Mouse (Mus musculus) limb, embryonic 14.5 days (tissue): ENCODE measurements around the gene Gm28557. TPM values are rescaled to one million over a fixed set of nuclear protein-coding genes. Genes with fewer than 3 reads are reported as not detected.

Source experiments
- ATAC-seq: fragments of 200-750 bp; cut with Nextera tagmentation; 2 replicates; pipeline ENCODE4 v1.8.0; 2017; ENCODE audit warnings: low read depth, moderate number of reproducible peaks, moderate TSS enrichment; ENCODE audit not compliant: low FRiP score
- DNase-seq: peaks from one replicate; pipeline ENCODE4 v3.0.0-alpha.2; 2015; ENCODE audit warnings: low spot score
- H3K27ac ChIP-seq: fragments of 300-500 bp; sonication (generic); replicated peaks from 2 replicates; pipeline ENCODE4 v1.5.1; 2014; ENCODE audit warnings: low read depth, mild to moderate bottlenecking, low read length, moderate library complexity, mixed read lengths
- H3K27me3 ChIP-seq: fragments of 300-500 bp; sonication (generic); 2 replicates; pipeline ENCODE4 v1.6.1; 2014; ENCODE audit warnings: low read length, mixed read lengths; ENCODE audit not compliant: control insufficient read depth, insufficient read depth
- H3K36me3 ChIP-seq: fragments of 300-500 bp; sonication (generic); 2 replicates; pipeline ENCODE4 v1.6.1; 2014; ENCODE audit warnings: mild to moderate bottlenecking, low read length, moderate library complexity, mixed read lengths; ENCODE audit not compliant: control insufficient read depth, insufficient read depth
- H3K4me1 ChIP-seq: fragments of 300-500 bp; sonication (generic); 2 replicates; pipeline ENCODE4 v1.6.1; 2014; ENCODE audit warnings: antibody characterized with exemption, low read length, mixed read lengths; ENCODE audit not compliant: control insufficient read depth, insufficient read depth
- H3K4me2 ChIP-seq: fragments of 300-500 bp; sonication (generic); replicated peaks from 2 replicates; pipeline ENCODE4 v1.6.1; 2014; ENCODE audit warnings: low read depth, mild to moderate bottlenecking, low read length, moderate library complexity; ENCODE audit not compliant: severe bottlenecking
- H3K4me3 ChIP-seq: fragments of 300-500 bp; sonication (generic); replicated peaks from 2 replicates; pipeline ENCODE4 v1.5.1; 2014; ENCODE audit warnings: low read length
- H3K9ac ChIP-seq: fragments of 300-500 bp; sonication (generic); 2 replicates; pipeline ENCODE4 v1.6.1; 2014; ENCODE audit warnings: mild to moderate bottlenecking, low read depth, low read length, moderate library complexity; ENCODE audit not compliant: severe bottlenecking
- H3K9me3 ChIP-seq: fragments of 300-500 bp; sonication (generic); 2 replicates; pipeline ENCODE4 v1.6.1; 2016; ENCODE audit warnings: low read length; ENCODE audit not compliant: control insufficient read depth
- POLR2A ChIP-seq: fragments of 200-500 bp; IDR thresholded peaks from 2 replicates; pipeline ENCODE4 v1.8.0; 2012; ENCODE audit warnings: inconsistent platforms, mild to moderate bottlenecking, moderate library complexity, borderline replicate concordance; ENCODE audit not compliant: insufficient read depth, insufficient read length; ENCODE audit errors: extremely low read depth
- WGBS: fragments of 180-500 bp; shearing (Covaris S2); extraction: QIAGEN DNeasy Blood & Tissue Kit; methylation state at CpG from one replicate; pipeline ENCODE4 v1.1.7; 2014; 5-methylcytosine and 5-hydroxymethylcytosine counted together
- polyA plus RNA-seq, 2 experiments: library from polyadenylated mRNA; depleted of rRNA in 1 of 2; stranded (reverse) in 1 of 2; unstranded in 1 of 2; fragments of >200 nt; fragmentation: Nextera tagmentation in 1 of 2; extraction: Ambion mirVana in 1 of 2; gene quantifications; 2 replicates each; pipeline versions ENCODE4 v1.2.1 to v1.2.3; 2012 to 2014

Gene Gm28557
- polyA plus RNA-seq, 2 experiments = 4.3 to 4.5 TPM

GRCm38 (mm10) chr13:67090154-67090553 is 18.2 kb downstream of the Gm28557 start:
- H3K36me3 ChIP-seq = no peaks in the 10 kb centered on the region
- WGBS = 73% methylated on average over 1 of the region's 1 CpGs

GRCm38 (mm10) chr13:67081946-67082345 is 26.5 kb downstream of the Gm28557 start:
- H3K9me3 ChIP-seq = peaks cover 5% of the 10 kb centered on the region
- no peak for TF ChIP-seq POLR2A
- peak overlapping the region; percentile 62 for H3K4me3 ChIP-seq
- ATAC-seq = no peak
- peaks cover 12% of the 10 kb centered on the region for H3K36me3 ChIP-seq
- H3K27ac ChIP-seq = peak overlapping the region; percentile 88; the same call in 1 of the 2 replicates
- no peak for DNase-seq
- WGBS = 81% methylated on average over 1 of the region's 1 CpGs
- peaks cover 4% of the 10 kb centered on the region; the same call in 1 of the 2 replicates for H3K4me1 ChIP-seq
- H3K27me3 ChIP-seq = no peaks in the 10 kb centered on the region
- H3K9ac ChIP-seq = no peak overlapping the region
- peak overlapping the region; percentile 62 for H3K4me2 ChIP-seq

More at GRCm38 (mm10) chr13:67090154-67090553, 18.2 kb downstream of the Gm28557 start:
- no peaks in the 10 kb centered on the region for H3K4me1 ChIP-seq
- no peak overlapping the region for H3K4me2 ChIP-seq
- H3K27me3 ChIP-seq = no peaks in the 10 kb centered on the region
- no peak for TF ChIP-seq POLR2A
- H3K9ac ChIP-seq = no peak overlapping the region
- DNase-seq = no peak
- ATAC-seq = no peak
- no peak overlapping the region for H3K27ac ChIP-seq
- no peaks in the 10 kb centered on the region for H3K9me3 ChIP-seq
- H3K4me3 ChIP-seq = no peak overlapping the region

GRCm38 (mm10) chr13:67081142-67081713 is 27.2 kb downstream of the Gm28557 start:
- DNase-seq = peak; percentile 90
- Histone ChIP-seq H3K9me3 (peaks cover 12% of the 10 kb centered on the region), H3K4me1 (peaks cover 4% of the 10 kb centered on the region; the same call in 1 of the 2 replicates), H3K36me3 (peaks cover 17% of the 10 kb centered on the region), H3K4me3 (peak overlapping the region; percentile 62), H3K9ac (peak overlapping the region; percentile 69), H3K27me3 (no peaks in the 10 kb centered on the region), H3K27ac (peak overlapping the region; percentile 88), H3K4me2 (peak overlapping the region; percentile 62)
- TF ChIP-seq POLR2A = 0 out of 2 replicates have a peak, but pooled peaks have one; percentile 38
- ATAC-seq = peak; percentile 99
- WGBS = under 1% methylated on average over 24 of the region's 24 CpGs

GRCm38 (mm10) chr13:67077244-67077643 is 31.2 kb downstream of the Gm28557 start:
- 91% methylated on average over 2 of the region's 2 CpGs for WGBS
- H3K4me1 ChIP-seq = peaks cover 4% of the 10 kb centered on the region; the same call in 1 of the 2 replicates
- peaks cover 30% of the 10 kb centered on the region for H3K9me3 ChIP-seq
- TF ChIP-seq POLR2A = no peak
- no peak overlapping the region for H3K4me2 ChIP-seq
- no peak overlapping the region for H3K27ac ChIP-seq
- no peaks in the 10 kb centered on the region for H3K27me3 ChIP-seq
- DNase-seq (no peak), ATAC-seq (no peak)
- no peak overlapping the region for H3K9ac ChIP-seq
- H3K4me3 ChIP-seq = no peak overlapping the region
- H3K36me3 ChIP-seq = peaks cover 43% of the 10 kb centered on the region

- no peak overlapping the region for H3K4me3 ChIP-seq
- H3K9me3 ChIP-seq = peaks cover 58% of the 10 kb centered on the region
- TF ChIP-seq POLR2A = no peak
- H3K36me3 ChIP-seq = peaks cover 65% of the 10 kb centered on the region
- H3K27ac ChIP-seq = no peak overlapping the region
- no peaks in the 10 kb centered on the region for H3K4me1 ChIP-seq
- no peak overlapping the region for H3K9ac ChIP-seq
- H3K4me2 ChIP-seq = no peak overlapping the region
- no peaks in the 10 kb centered on the region for H3K27me3 ChIP-seq
- ATAC-seq = no peak
- 89% methylated on average over 2 of the region's 2 CpGs for WGBS
- DNase-seq = no peak
These were observed 35.6 kb downstream of the Gm28557 start for GRCm38 (mm10) chr13:67072786-67073185.
